Mouse (Mus musculus) heart, postnatal 14 days (tissue): ENCODE data around the gene Gal3st4. TPM values are rescaled to one million over a fixed set of nuclear protein-coding genes. Genes with fewer than 3 reads are reported as not detected.
A peak's percentile ranks its signal among the peaks of the same experiment; 100 is the strongest.

Experiments used
- DNase-seq, 2 experiments: peaks; one replicate each; pipeline ENCODE4 v3.0.0; 2021 to 2022
- intact Hi-C: fragments of 180-260 bp; cut with DNase I; formaldehyde crosslinking; loops from one replicate; pipeline ENCODE4 v1.15.1; 2025
- total RNA-seq, 2 experiments: library from RNA; stranded (reverse); gene quantifications; 2 replicates each; pipeline ENCODE4 v1.2.3; 2021

Gal3st4 gene
- total RNA-seq, 2 experiments from 2014 or later = 0.38 to 0.41 TPM

DNA sequence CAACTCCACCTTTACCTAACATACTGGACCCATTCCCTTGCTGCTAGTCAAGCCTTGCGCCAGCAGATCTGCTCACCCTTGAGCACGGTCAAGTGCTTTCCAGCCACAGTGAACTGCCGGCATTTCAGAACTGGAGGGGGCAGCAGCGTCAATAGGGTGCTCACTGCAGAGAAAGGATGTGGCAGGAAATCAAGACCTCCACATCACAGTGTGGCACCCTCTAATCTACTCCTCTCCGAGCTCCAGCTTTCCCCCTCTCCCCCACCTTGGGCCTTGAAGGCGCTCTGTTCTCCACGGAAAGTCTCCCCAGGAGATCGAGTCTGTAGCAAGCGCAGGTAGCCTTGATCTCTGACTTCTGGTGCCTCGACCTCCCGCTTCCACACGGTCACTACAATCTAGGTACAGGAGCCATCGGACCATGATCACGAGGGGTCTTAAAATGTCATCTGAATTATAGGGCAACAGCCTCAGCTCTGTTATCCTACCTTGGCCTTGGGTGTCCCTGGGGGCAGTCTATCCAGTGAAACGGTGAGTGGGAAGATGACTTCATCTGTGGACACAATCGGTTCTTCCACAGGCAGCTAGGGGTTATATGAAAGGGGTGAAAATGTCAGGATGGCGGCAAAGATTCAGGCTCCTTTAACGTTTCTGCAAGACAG, 9.9 kb downstream of the Gal3st4 start:
- DNase-seq = no peak
- intact Hi-C loops = loop anchor here (5.0 kb wide), 1 partner anchor 190 kb away; no protein-coding TSS in a partner anchor

DNA sequence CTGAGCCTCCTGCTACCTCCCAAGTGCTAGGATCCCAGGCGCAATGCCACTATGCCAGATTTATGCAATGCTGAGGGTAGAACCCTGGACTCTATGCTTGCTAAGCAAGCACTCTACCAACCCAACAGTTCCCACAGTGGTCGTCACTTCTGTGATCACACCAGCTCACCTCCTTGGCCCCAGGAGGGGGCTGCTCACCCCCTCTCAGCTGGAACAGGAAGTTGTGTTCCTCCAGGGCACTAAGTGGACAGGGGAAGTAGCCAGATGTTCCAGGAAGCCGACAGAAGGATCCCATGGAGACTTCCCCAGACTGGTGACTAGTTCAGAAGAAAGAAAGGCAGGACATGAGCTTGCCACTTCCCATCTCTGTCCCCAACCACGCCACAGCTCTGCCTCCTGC, 10.6 kb downstream of the Gal3st4 start:
- DNase-seq = no peak
- intact Hi-C loops = loop anchor here (5.0 kb wide), 1 partner anchor 190 kb away; no protein-coding TSS in a partner anchor

GRCm38 (mm10) chr5:138260834-138261233, 11.8 kb downstream of the Gal3st4 start:
- DNase-seq = no peak
- intact Hi-C loops = loop anchor here (5.0 kb wide), 1 partner anchor 191 kb away; no protein-coding TSS in a partner anchor

DNA sequence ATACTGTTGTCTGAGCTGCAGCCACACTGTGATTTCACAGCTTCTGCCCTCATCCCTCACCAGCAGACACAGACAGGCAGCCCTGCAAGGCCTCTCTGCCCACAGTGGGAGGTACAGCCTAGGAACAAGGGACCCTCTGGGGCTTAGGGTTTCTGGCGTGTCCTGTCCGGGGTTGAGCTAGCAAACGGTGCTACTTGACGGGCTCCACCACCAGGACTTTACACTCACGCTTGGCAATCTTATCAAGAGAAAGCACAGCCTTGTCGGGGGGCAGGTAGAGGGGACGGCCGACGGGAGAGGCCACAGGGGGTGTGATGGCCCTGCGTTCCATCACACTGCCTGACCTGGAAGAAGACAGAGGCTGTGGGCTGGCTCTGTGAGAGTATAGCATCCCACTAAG, 12.6 kb downstream of the Gal3st4 start:
- intact Hi-C loops = loop anchor here (5.0 kb wide), 1 partner anchor 192 kb away; no protein-coding TSS in a partner anchor

DNA sequence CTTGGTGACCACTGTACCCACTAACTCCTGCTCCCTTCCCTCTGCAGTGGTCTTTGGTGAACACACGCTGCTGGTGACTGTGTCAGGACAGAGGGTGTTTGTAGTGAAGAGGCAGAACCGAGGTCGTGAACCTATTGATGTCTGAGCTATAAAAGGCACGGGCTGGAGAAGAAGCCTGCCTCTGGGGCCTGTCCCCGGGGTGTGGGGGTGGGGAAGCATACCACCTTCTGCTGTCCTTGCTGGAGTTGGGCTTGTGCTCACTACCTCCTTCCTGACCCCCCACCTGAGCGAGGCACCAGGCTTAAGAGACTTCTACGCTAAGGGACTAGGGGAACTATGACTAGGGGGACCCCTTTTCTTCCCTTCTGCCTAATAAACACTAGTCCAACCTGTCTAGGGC, 13.6 kb downstream of the Gal3st4 start:
- intact Hi-C loops = loop anchor here (5.0 kb wide), 1 partner anchor 183 kb away; the partner anchor contains the start of gene Zfp157
- no peak for DNase-seq

More for the DNA sequence above, 12.6 kb downstream of the Gal3st4 start:
- DNase-seq = no peak

DNA sequence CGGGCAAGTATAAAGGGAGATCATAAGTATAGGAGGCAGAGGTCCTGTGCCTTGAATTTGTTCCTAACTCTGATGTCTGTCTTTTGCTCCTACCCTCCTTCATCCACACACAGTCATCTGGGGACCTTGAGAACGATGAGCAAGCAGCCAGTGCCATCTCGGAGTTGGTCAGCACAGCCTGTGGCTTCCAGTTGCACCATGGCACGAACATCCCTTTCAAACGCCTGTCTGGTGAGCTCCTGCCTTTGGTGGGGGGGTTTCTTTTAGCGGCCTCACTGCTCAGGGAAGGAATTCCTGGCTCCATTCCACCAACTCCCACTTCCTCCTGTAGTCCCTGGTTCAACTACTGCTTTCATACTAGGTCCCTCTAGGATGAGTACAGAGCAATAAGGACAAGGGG, 14.1 kb downstream of the Gal3st4 start:
- intact Hi-C loops = loop anchor here (5.0 kb wide), 1 partner anchor 184 kb away; the partner anchor contains the start of gene Zfp157
- DNase-seq = no peak

- intact Hi-C loops = loop anchor here (5.0 kb wide), 1 partner anchor 184 kb away; the partner anchor contains the start of gene Zfp157
- no peak for DNase-seq
Measured at GRCm38 (mm10) chr5:138258078-138258477, 14.6 kb downstream of the Gal3st4 start.

GRCm38 (mm10) chr5:138257585-138257978, 15.1 kb downstream of the Gal3st4 start:
- intact Hi-C loops = loop anchor here (5.0 kb wide), 1 partner anchor 185 kb away; the partner anchor contains the start of gene Zfp157

GRCm38 (mm10) chr5:138256966-138257584, 15.6 kb downstream of the Gal3st4 start:
- DNase-seq = no peak
- intact Hi-C loops = loop anchor here (5.0 kb wide), 1 partner anchor 185 kb away; the partner anchor contains the start of gene Zfp157

More at GRCm38 (mm10) chr5:138257585-138257978, 15.1 kb downstream of the Gal3st4 start:
- no peak for DNase-seq

DNA sequence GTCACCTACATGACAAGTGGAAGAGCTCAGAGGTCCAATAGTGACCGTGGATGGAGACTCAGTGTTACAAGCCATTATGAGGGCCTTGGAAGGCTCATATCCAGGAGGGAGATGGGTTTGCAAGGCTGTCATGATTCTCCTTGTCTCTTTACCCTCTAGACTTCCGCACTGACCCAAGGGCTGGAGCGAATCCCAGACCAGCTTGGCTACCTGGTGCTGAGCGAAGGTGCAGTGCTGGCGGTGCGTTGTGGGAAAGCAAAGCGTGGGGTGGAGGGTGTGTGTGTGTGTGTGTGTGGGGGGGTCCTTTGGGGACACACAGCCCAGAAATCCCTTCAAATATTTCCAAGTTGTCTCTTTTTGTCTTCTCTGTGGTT, 16.6 kb downstream of the Gal3st4 start:
- intact Hi-C loops = loop anchor here (5.0 kb wide), 1 partner anchor 186 kb away; the partner anchor contains the start of gene Zfp157

DNA sequence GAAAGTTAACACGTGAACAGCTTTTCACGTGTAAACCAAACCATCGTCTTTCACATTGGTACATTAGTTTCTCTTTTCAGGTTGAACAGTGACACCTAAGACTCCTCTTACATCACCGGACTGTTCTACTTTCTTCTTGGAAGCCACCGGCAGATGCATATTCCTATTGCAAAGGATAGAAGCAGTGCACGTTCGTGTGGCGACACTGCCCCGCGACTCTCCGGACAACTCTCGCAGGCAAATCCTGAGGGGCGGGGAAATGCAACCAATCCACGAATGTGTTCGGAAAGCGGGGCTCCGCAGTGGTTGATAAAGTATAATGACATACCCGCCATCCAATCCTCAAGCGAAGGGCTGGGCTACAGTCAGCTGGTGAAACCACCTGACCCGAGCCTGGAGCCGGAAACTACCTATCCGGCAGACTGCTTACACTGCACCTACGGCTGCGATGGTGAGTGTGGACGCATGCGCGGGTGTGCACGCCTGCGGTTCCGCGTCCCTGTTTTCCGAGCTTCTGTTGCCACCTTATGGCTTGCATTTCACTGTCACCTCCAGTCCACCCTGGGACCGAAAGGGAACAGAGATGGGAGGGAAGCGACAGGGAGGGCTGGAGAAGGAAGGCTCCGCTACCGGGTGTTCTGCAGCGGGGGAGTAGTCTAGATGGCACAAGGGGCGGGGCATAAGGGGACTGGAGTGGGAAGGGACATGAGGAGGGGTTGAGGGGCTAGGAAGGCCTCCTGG, 17.1 kb downstream of the Gal3st4 start, which contains the start of gene Lamtor4:
Lamtor4 (plus strand) TSS at position 130 of the 741 bp plus-strand sequence.
- peak; percentile 88 to 91 for DNase-seq
- intact Hi-C loops = loop anchor here (5.0 kb wide), 1 partner anchor 187 kb away; the partner anchor contains the start of gene Zfp157

More for the DNA sequence above, 16.6 kb downstream of the Gal3st4 start:
- no peak for DNase-seq

DNA sequence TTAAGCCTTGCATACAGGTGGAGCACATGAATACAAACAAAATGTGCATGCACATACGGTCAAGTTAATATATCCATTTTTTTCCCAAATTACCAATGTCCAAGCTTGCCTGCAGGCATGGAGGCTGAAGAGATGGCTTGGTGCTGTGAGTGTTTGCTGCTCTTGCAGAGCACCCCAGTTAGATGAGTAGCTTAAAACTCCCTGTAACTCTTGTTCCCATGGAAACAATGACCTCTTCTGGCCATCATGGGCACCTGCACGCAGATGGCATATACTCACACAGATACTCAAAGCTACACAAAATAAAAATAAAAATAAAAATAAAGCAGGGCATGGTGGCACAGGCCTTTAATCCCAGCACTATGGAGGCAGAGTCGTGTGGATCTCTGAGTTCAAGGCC, 19.6 kb downstream of the Gal3st4 start:
- intact Hi-C loops = no loop called here
- DNase-seq = no peak

- intact Hi-C loops = loop anchor here (2.0 kb wide), 1 partner anchor 50 kb away; no protein-coding TSS in a partner anchor
Measured at GRCm38 (mm10) chr5:138251144-138251543, 21.5 kb downstream of the Gal3st4 start.

GRCm38 (mm10) chr5:138241511-138241910, 31.1 kb downstream of the Gal3st4 start:
- DNase-seq = no peak

More at GRCm38 (mm10) chr5:138251144-138251543, 21.5 kb downstream of the Gal3st4 start:
- DNase-seq = no peak

DNA sequence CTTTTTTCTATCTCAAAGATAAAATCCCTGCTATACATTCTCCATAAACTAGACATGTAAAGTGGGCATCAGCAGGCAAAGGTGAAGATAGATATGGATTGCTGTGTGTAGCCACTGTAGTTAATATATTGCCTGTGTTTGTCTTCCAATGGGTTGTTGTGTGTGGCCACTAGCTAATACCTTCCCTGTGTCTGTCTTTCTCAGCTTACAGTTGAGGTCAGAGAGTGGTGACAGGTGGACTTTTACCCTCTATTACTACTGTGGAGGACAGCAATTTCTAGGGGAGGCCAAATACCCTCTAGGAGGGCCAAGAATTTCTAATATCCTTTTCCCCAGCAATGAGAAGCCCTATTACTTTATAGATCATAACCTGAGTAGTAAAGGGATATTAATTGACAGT, 38.4 kb downstream of the Gal3st4 start:
- intact Hi-C loops = no loop called here
- no peak for DNase-seq

More at GRCm38 (mm10) chr5:138241511-138241910, 31.1 kb downstream of the Gal3st4 start:
- intact Hi-C loops = no loop called here

GRCm38 (mm10) chr5:138233778-138234177, 38.9 kb downstream of the Gal3st4 start:
- intact Hi-C loops = no loop called here
- no peak for DNase-seq

DNA sequence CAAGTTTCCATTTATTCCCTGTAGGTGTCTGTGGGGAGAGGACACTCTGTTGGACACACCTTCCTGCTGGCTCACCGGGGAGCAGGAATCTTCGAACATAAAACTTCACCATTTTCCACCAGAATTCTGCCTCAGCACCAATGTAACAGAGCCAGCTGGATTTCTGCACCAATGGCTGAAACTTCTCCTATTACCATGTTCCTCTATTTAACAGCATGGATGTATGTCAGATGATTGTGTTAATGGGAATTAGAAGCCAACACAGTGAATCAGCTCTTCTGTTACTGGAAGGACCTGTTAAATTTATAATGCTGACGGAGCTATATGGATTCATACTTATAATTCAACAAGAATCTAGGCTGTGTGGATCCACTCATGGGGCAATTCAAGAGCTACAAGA, 43.1 kb downstream of the Gal3st4 start:
- intact Hi-C loops = no loop called here
- no peak for DNase-seq

DNA sequence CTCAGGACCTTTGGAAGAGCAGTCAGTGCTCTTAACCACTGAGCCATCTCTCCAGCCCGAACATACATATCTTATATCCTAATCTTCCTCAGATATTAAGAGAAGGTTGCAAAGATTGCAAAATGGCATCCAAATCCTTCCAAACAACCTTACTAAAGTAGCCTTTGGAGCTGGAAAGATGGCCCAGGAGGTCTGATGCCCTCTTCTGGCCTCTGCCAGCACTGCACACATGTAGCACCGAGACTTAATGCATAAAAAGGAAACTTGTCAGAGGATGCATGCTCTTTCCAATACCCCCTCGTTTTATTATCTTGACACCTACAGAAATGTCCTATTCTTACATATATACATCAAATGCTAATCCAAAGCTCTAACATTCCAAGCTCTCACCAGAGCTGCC, 44.6 kb downstream of the Gal3st4 start:
- intact Hi-C loops = no loop called here
- DNase-seq = peak in 1 of 2 experiments; percentile 36

DNA sequence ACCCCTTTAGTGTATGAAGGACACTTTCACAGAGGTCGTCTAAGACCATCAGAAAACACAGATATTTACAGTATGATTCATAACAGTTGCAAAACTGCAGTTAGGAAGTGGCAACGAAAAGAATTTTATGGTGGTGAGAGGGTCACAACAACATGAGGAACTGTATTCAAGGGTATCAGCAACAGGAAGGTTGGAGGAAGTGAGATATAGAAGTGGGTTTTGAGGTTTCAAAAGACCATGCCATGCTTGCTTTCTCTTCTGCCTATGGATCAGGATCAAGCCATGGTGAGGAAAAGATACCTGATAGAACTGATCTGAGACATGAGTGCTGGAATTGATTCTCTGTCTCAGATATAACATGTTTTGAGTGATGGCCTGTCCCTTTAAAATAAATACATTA, 45.3 kb downstream of the Gal3st4 start:
- intact Hi-C loops = no loop called here
- no peak for DNase-seq

GRCm38 (mm10) chr5:138226491-138226890, 46.1 kb downstream of the Gal3st4 start:
- intact Hi-C loops = no loop called here
- no peak for DNase-seq
